Comparison of ENCODE assay signal across 11 mouse cellular contexts in the genomic region with DNA sequence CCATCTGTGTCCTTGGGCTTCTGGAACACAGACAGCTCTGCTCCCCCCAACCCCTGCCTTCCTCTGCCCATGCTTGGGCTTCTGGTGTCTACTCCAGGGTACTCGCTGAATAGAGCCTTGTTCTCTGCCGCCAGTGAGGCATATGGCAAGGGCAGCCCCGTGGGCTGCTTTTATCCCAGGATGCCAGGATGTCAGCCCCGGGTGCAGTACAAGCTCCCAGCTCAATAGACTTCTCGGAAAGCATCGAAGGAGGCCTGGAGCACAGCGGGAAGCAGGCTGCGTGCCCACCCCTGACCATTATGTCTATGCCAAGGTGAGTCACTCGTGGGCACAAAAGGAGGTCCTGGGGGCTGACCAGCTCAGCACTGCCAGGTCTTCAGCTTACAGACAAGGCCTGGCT. TPM values are rescaled to one million over a fixed set of nuclear protein-coding genes. Genes with fewer than 3 reads are reported as not detected.
DNase-seq lines count a peak whose midpoint lies in the region; ATAC-seq and TF ChIP-seq lines count a peak whose summit lies in the region.
"Had no signal": no experiment of that assay in that cellular context is flagged by ENCODE, and none has a peak within 500 bp of the region (broad histone marks: within the 10 kb centered on the region; RNA-seq: fewer than 3 reads in every experiment).

No protein-coding gene starts in this region.

- no peak for TF ChIP-seq CTCF in layer of hippocampus, adult 2 months (conservative IDR thresholded peaks at IDR 0.05)
- TF ChIP-seq CTCF in cerebellum, adult 2 months (IDR thresholded peaks at IDR 0.05; ENCODE audit: borderline replicate concordance, insufficient read depth, low read depth, low read length): no peak

- H3K4me2 ChIP-seq in embryonic facial prominence, embryonic 13.5 days: no peak overlapping the region
- H3K4me2 ChIP-seq in neural tube, embryonic 14.5 days (ENCODE audit: low read depth, low read length): no peak overlapping the region

- peaks cover 12% of the 10 kb centered on the region; the same call in 1 of the 2 replicates for H3K4me1 ChIP-seq in cerebellum, adult 2 months (ENCODE audit: control insufficient read depth, insufficient read depth, low read length)
- H3K4me1 ChIP-seq in embryonic facial prominence, embryonic 13.5 days: peaks cover 10% of the 10 kb centered on the region
- H3K4me1 ChIP-seq in neural tube, embryonic 14.5 days (ENCODE audit: control insufficient read depth, insufficient read depth, low read length): no peaks in the 10 kb centered on the region

- no peaks in the 10 kb centered on the region for H3K36me3 ChIP-seq in embryonic facial prominence, embryonic 13.5 days
- no peaks in the 10 kb centered on the region for H3K36me3 ChIP-seq in neural tube, embryonic 14.5 days (ENCODE audit: control insufficient read depth, insufficient read depth, low read length)

- H3K27me3 ChIP-seq in cerebellum, adult 2 months (ENCODE audit: control insufficient read depth, insufficient read depth, low read length): no peaks in the 10 kb centered on the region
- peaks cover 44% of the 10 kb centered on the region for H3K27me3 ChIP-seq in embryonic facial prominence, embryonic 13.5 days
- H3K27me3 ChIP-seq in neural tube, embryonic 14.5 days (ENCODE audit: control insufficient read depth, insufficient read depth, low read length): peaks cover 12% of the 10 kb centered on the region

- no peaks in the 10 kb centered on the region for H3K9me3 ChIP-seq in embryonic facial prominence, embryonic 13.5 days
- H3K9me3 ChIP-seq in neural tube, embryonic 14.5 days (ENCODE audit: control insufficient read depth, low read length): no peaks in the 10 kb centered on the region

- H3K27ac ChIP-seq in layer of hippocampus, adult 2 months: peak overlapping the region; percentile 80
- peak overlapping the region; percentile 24; the same call in 1 of the 2 replicates for H3K27ac ChIP-seq in cerebellum, adult 2 months (ENCODE audit: insufficient read depth, low read length)
- H3K27ac ChIP-seq in embryonic facial prominence, embryonic 13.5 days: no peak overlapping the region
- no peak overlapping the region for H3K27ac ChIP-seq in neural tube, embryonic 14.5 days (ENCODE audit: low read depth, low read length)

- TF ChIP-seq POLR2A in cerebellum, adult 2 months (IDR thresholded peaks at IDR 0.05; ENCODE audit: borderline replicate concordance, insufficient read depth, low read length): no peak

- H3K4me3 ChIP-seq in layer of hippocampus, adult 2 months: no peak overlapping the region
- H3K4me3 ChIP-seq in cerebellum, adult 2 months (replicated peaks; ENCODE audit: insufficient read depth, low read depth, low read length): no peak overlapping the region
- H3K4me3 ChIP-seq in embryonic facial prominence, embryonic 13.5 days: no peak overlapping the region
- H3K4me3 ChIP-seq in neural tube, embryonic 14.5 days (ENCODE audit: low read depth, low read length): no peak overlapping the region

- DNase-seq in layer of hippocampus, adult 2 months (ENCODE audit: low spot score in 2 of 2): peak; percentile 43 to 60
- no peak for DNase-seq in layer of hippocampus, postnatal 25 days (ENCODE audit: extremely low spot score in 1 of 2, low spot score in 1 of 2)
- DNase-seq in cerebellum, adult 2 months: peak; percentile 82 to 87
- DNase-seq in kidney, adult 8-10 months: no peak
- no peak for DNase-seq in thymus, postnatal 36 days

- H3K9ac ChIP-seq in embryonic facial prominence, embryonic 13.5 days: peak overlapping the region; percentile 55
- H3K9ac ChIP-seq in neural tube, embryonic 14.5 days (replicated peaks; ENCODE audit: low read depth, low read length): no peak overlapping the region

- 8% methylated on average over 9 of the region's 9 CpGs for WGBS in cerebellum, adult 2 months
- WGBS in embryonic facial prominence, embryonic 13.5 days: 68% methylated on average over 9 of the region's 9 CpGs
- 61% methylated on average over 9 of the region's 9 CpGs for WGBS in neural tube, embryonic 14.5 days

- ATAC-seq in embryonic facial prominence, embryonic 13.5 days (ENCODE audit: insufficient number of reproducible peaks, insufficient read depth, low FRiP score, low TSS enrichment, low read depth): no peak
- peak; percentile 38 for ATAC-seq in neural tube, embryonic 14.5 days (ENCODE audit: low read depth)

RNA-seq across cellular contexts. Expression of a gene that starts 2.3 kb away (rescaled TPM):
- 100 to 1,000 TPM; 332 to 341 TPM for total RNA-seq in layer of hippocampus, adult 2 months (2021)
- 100 to 1,000 TPM; 260 to 321 TPM for total RNA-seq in layer of hippocampus, postnatal 25 days (2021)
- polyA plus RNA-seq in cerebellum, adult 2 months (2012; rRNA removed): 207 and 211 TPM in 2 replicates
- 0.10 and 0.39 TPM in 2 replicates for polyA plus RNA-seq in embryonic facial prominence, embryonic 13.5 days (2015; fragmentation: Nextera tagmentation; extraction: Ambion mirVana)
- 0.17 and 0.88 TPM in 2 replicates for polyA plus RNA-seq in neural tube, embryonic 14.5 days (2014; fragmentation: Nextera tagmentation; extraction: Ambion mirVana)
- total RNA-seq: monocyte, adult 5-6 weeks had no signal

RNA-seq across cellular contexts. Expression of a gene that starts 13.4 kb away (rescaled TPM):
- total RNA-seq in layer of hippocampus, adult 2 months (2021): under 1 TPM in 1 of 2 experiments, not detected in 1; 0.37 TPM
- under 1 TPM in 1 of 2 experiments, not detected in 1; 0.22 TPM for total RNA-seq in layer of hippocampus, postnatal 25 days (2021)
- polyA plus RNA-seq in cerebellum, adult 2 months (2012; rRNA removed): not detected in 2 replicates
- not detected in 2 replicates for polyA plus RNA-seq in embryonic facial prominence, embryonic 13.5 days (2015; fragmentation: Nextera tagmentation; extraction: Ambion mirVana)
- polyA plus RNA-seq in neural tube, embryonic 14.5 days (2014; fragmentation: Nextera tagmentation; extraction: Ambion mirVana): 0.17 TPM in 1 of 2 replicates, not detected in the other
- total RNA-seq: ES-E14; monocyte, adult 5-6 weeks had no signal
- polyA plus RNA-seq: liver, embryonic 16.5 days had no signal

RNA-seq across cellular contexts. Expression of a gene that starts 17.4 kb away (rescaled TPM):
- total RNA-seq in layer of hippocampus, adult 2 months (2021): 1 to 10 TPM; 1.5 to 3.0 TPM
- total RNA-seq in layer of hippocampus, postnatal 25 days (2021): 1 to 10 TPM; 2.1 to 2.4 TPM
- polyA plus RNA-seq in cerebellum, adult 2 months (2012; rRNA removed): 0.57 and 0.65 TPM in 2 replicates
- 0.79 and 1.2 TPM in 2 replicates for polyA plus RNA-seq in embryonic facial prominence, embryonic 13.5 days (2015; fragmentation: Nextera tagmentation; extraction: Ambion mirVana)
- 2.1 and 2.4 TPM in 2 replicates for polyA plus RNA-seq in neural tube, embryonic 14.5 days (2014; fragmentation: Nextera tagmentation; extraction: Ambion mirVana)
- total RNA-seq: monocyte, adult 5-6 weeks had no signal

RNA-seq across cellular contexts. Expression of a gene that starts 17.6 kb away (rescaled TPM):
- total RNA-seq in layer of hippocampus, adult 2 months (2021): 100 to 1,000 TPM; 129 to 139 TPM
- 100 to 1,000 TPM; 125 to 134 TPM for total RNA-seq in layer of hippocampus, postnatal 25 days (2021)
- polyA plus RNA-seq in cerebellum, adult 2 months (2012; rRNA removed): 89.9 and 102 TPM in 2 replicates
- 189 and 196 TPM in 2 replicates for polyA plus RNA-seq in embryonic facial prominence, embryonic 13.5 days (2015; fragmentation: Nextera tagmentation; extraction: Ambion mirVana)
- polyA plus RNA-seq in neural tube, embryonic 14.5 days (2014; fragmentation: Nextera tagmentation; extraction: Ambion mirVana): 113 and 135 TPM in 2 replicates

RNA-seq across cellular contexts. Expression of a gene that starts 26.5 kb away (rescaled TPM):
- under 1 TPM; 0.27 to 0.74 TPM for total RNA-seq in layer of hippocampus, adult 2 months (2021)
- total RNA-seq in layer of hippocampus, postnatal 25 days (2021): under 1 TPM; 0.35 to 0.44 TPM
- polyA plus RNA-seq in cerebellum, adult 2 months (2012; rRNA removed): 0.05 and 0.10 TPM in 2 replicates
- polyA plus RNA-seq in embryonic facial prominence, embryonic 13.5 days (2015; fragmentation: Nextera tagmentation; extraction: Ambion mirVana): 11.0 and 12.8 TPM in 2 replicates
- polyA plus RNA-seq in neural tube, embryonic 14.5 days (2014; fragmentation: Nextera tagmentation; extraction: Ambion mirVana): 0.84 and 0.88 TPM in 2 replicates
- total RNA-seq: layer of hippocampus, adult 18-20 months; monocyte, adult 5-6 weeks had no signal

Comparison
In these comparisons a context has a peak if more than half of its experiments do, and no peak if none do; other contexts are left out.
1. DNase-seq: peak in layer of hippocampus, adult 2 months (2 of 2) and cerebellum, adult 2 months (2 of 2); none in layer of hippocampus, postnatal 25 days (0 of 2), kidney, adult 8-10 months (0 of 2) and thymus, postnatal 36 days (0 of 2).
2. H3K27ac ChIP-seq: peak in layer of hippocampus, adult 2 months (single experiment) and cerebellum, adult 2 months (single experiment); none in embryonic facial prominence, embryonic 13.5 days (single experiment) and neural tube, embryonic 14.5 days (single experiment).
3. RNA of a gene that starts 2.3 kb away (polyA plus RNA-seq): 207 to 211 TPM in cerebellum, adult 2 months; 0.17 to 0.88 TPM in neural tube, embryonic 14.5 days and 0.10 to 0.39 TPM in embryonic facial prominence, embryonic 13.5 days; every median in the first group is over 100 times any median in the second.